16 mouse cellular contexts compared by ENCODE assay signal in genomic region chr6:30359762-30360509, GRCm38 (mm10). TPM values are rescaled to one million over a fixed set of nuclear protein-coding genes. Genes with fewer than 3 reads are reported as not detected.
DNase-seq lines count a peak whose midpoint lies in the region; ATAC-seq and TF ChIP-seq lines count a peak whose summit lies in the region.
"Had no signal": no experiment of that assay in that cellular context is flagged by ENCODE, and none has a peak within 500 bp of the region (broad histone marks: within the 10 kb centered on the region; RNA-seq: fewer than 3 reads in every experiment).

No protein-coding gene starts in this region.

- no peaks in the 10 kb centered on the region for H3K9me3 ChIP-seq in lung, embryonic 14.5 days (ENCODE audit: low read depth, low read length)
- no peaks in the 10 kb centered on the region for H3K9me3 ChIP-seq in heart, embryonic 15.5 days (replicated peaks)

- 66% methylated on average over 12 of the region's 12 CpGs for WGBS in lung, embryonic 14.5 days
- WGBS in heart, embryonic 15.5 days = 26% methylated on average over 12 of the region's 12 CpGs

- H3K9ac ChIP-seq in lung, embryonic 14.5 days = no peak overlapping the region
- H3K9ac ChIP-seq in heart, embryonic 15.5 days = no peak overlapping the region
- H3K9ac ChIP-seq: forebrain, postnatal 0 days; hindbrain, embryonic 14.5 days; liver, embryonic 14.5 days had no signal

- no peak overlapping the region for H3K4me3 ChIP-seq in lung, embryonic 14.5 days (ENCODE audit: low read depth, low read length)
- H3K4me3 ChIP-seq in heart, embryonic 15.5 days = no peak overlapping the region

- no peaks in the 10 kb centered on the region for H3K4me1 ChIP-seq in lung, embryonic 14.5 days (ENCODE audit: insufficient read depth)
- peaks cover 33% of the 10 kb centered on the region for H3K4me1 ChIP-seq in heart, embryonic 15.5 days (replicated peaks)

- H3K27ac ChIP-seq in lung, embryonic 14.5 days (ENCODE audit: low read depth) = peak overlapping the region; percentile 4; the same call in 1 of the 2 replicates
- H3K27ac ChIP-seq in heart, embryonic 15.5 days = peak overlapping the region; percentile 81
- H3K27ac ChIP-seq: hindbrain, embryonic 14.5 days; liver, embryonic 14.5 days had no signal

- no peaks in the 10 kb centered on the region for H3K27me3 ChIP-seq in lung, embryonic 14.5 days (ENCODE audit: insufficient read depth, low read length)
- H3K27me3 ChIP-seq in heart, embryonic 15.5 days = no peaks in the 10 kb centered on the region; the same call in 1 of the 2 replicates

- peaks cover 4% of the 10 kb centered on the region; the same call in 1 of the 2 replicates for H3K36me3 ChIP-seq in lung, embryonic 14.5 days (ENCODE audit: insufficient read depth)
- peaks cover 3% of the 10 kb centered on the region for H3K36me3 ChIP-seq in heart, embryonic 15.5 days

- no peak for TF ChIP-seq CTCF in lung, embryonic 14.5 days (IDR thresholded peaks at IDR 0.05; ENCODE audit: low read depth)

- no peak overlapping the region for H3K4me2 ChIP-seq in lung, embryonic 14.5 days
- H3K4me2 ChIP-seq in heart, embryonic 15.5 days = 0 out of 2 replicates have a peak overlapping the region, but pooled peaks have one; percentile 2
- H3K4me2 ChIP-seq: hindbrain, embryonic 14.5 days had no signal

- no peak for DNase-seq in frontal cortex, postnatal 36 days (ENCODE audit: low spot score in 2 of 2)
- no peak for DNase-seq in lung, embryonic 14.5 days
- DNase-seq in lung, postnatal 10 days = no peak
- peak; percentile 95 for DNase-seq in skeletal muscle tissue, adult 2 months (ENCODE audit: low read depth, low spot score)
- no peak for DNase-seq in urinary bladder, postnatal 25 days (ENCODE audit: low spot score)
- no peak for DNase-seq in cerebellum, adult 9-10 months
- DNase-seq: adrenal gland, postnatal 25 days; forebrain, postnatal 0 days; kidney, adult 9 months; layer of hippocampus, postnatal 36 days; lung, postnatal 36 days had no signal

- ATAC-seq in frontal cortex, adult (ENCODE audit: low TSS enrichment) = peak; percentile 45; the same call in 1 of the 2 replicates
- no peak for ATAC-seq in lung, embryonic 14.5 days (ENCODE audit: insufficient read depth)
- ATAC-seq in heart, embryonic 15.5 days (replicated peaks; ENCODE audit: insufficient number of reproducible peaks, insufficient read depth, low FRiP score, low read depth) = peak; percentile 60; the same call in 1 of the 2 replicates
- ATAC-seq: forebrain, postnatal 0 days; midbrain, embryonic 16.5 days had no signal

RNA-seq across cellular contexts. Expression of gene Zc3hc1, which starts 30.9 kb away (rescaled TPM):
- polyA plus RNA-seq in lung, embryonic 14.5 days (2014; fragmentation: Nextera tagmentation; extraction: Ambion mirVana) = 66.8 and 66.9 TPM in 2 replicates
- polyA plus RNA-seq in heart, embryonic 15.5 days (2015; fragmentation: Nextera tagmentation; extraction: Ambion mirVana) = 36.1 and 42.4 TPM in 2 replicates

RNA-seq across cellular contexts. Expression of gene Klhdc10, which starts 41.7 kb away (rescaled TPM):
- 32.6 and 33.9 TPM in 2 replicates for polyA plus RNA-seq in lung, embryonic 14.5 days (2014; fragmentation: Nextera tagmentation; extraction: Ambion mirVana)
- 14.8 and 19.5 TPM in 2 replicates for polyA plus RNA-seq in heart, embryonic 15.5 days (2015; fragmentation: Nextera tagmentation; extraction: Ambion mirVana)

RNA-seq across cellular contexts. Expression of gene Ube2h, which starts 55.6 kb away (rescaled TPM):
- 42.3 and 45.8 TPM in 2 replicates for polyA plus RNA-seq in lung, embryonic 14.5 days (2014; fragmentation: Nextera tagmentation; extraction: Ambion mirVana)
- polyA plus RNA-seq in heart, embryonic 15.5 days (2015; fragmentation: Nextera tagmentation; extraction: Ambion mirVana) = 40.9 and 46.3 TPM in 2 replicates
